Mouse (Mus musculus) inflammation-experienced regulatory T-cells, adult 6 months (primary cell): ENCODE results near the gene Dcaf8. TPM values are rescaled to one million over a fixed set of nuclear protein-coding genes. Genes with fewer than 3 reads are reported as not detected.
A peak's percentile ranks its signal among the peaks of the same experiment; 100 is the strongest.

Experiments
- ATAC-seq: one replicate; pipeline ENCODE4 v1.8.0; 2017
- polyA plus RNA-seq, 3 experiments: library from polyadenylated mRNA; unstranded; fragments of 100-300 nt; shearing (Covaris generic); gene quantifications; one replicate each; pipeline ENCODE4 v1.2.1; 2017

Dcaf8 gene
- polyA plus RNA-seq, 3 experiments from 2014 or later: 46.7 to 99.2 (median 78.4) TPM

GRCm38 (mm10) chr1:172197146-172197545 is 49.3 kb downstream of the Dcaf8 start:
- ATAC-seq: peak; percentile 54

GRCm38 (mm10) chr1:172197851-172198250 is 50.0 kb downstream of the Dcaf8 start:
- ATAC-seq: no peak

- no peak for ATAC-seq
Observed at GRCm38 (mm10) chr1:172198316-172198715, 50.4 kb downstream of the Dcaf8 start.

GRCm38 (mm10) chr1:172198996-172199395 is 51.1 kb downstream of the Dcaf8 start:
- no peak for ATAC-seq

- ATAC-seq: no peak
Observed at GRCm38 (mm10) chr1:172200161-172200560, 52.3 kb downstream of the Dcaf8 start.

- ATAC-seq: no peak
Observed at GRCm38 (mm10) chr1:172200871-172201447, 53.1 kb downstream of the Dcaf8 start.

- ATAC-seq: no peak
Observed at GRCm38 (mm10) chr1:172201967-172202880, 54.3 kb downstream of the Dcaf8 start.

- no peak for ATAC-seq
Observed at GRCm38 (mm10) chr1:172202894-172203522, 55.1 kb downstream of the Dcaf8 start.

GRCm38 (mm10) chr1:172203566-172203965 is 55.7 kb downstream of the Dcaf8 start:
- no peak for ATAC-seq

- no peak for ATAC-seq
Observed at GRCm38 (mm10) chr1:172204033-172204813, 56.3 kb downstream of the Dcaf8 start.

- no peak for ATAC-seq
Observed at GRCm38 (mm10) chr1:172204814-172205740, 57.2 kb downstream of the Dcaf8 start.

GRCm38 (mm10) chr1:172205741-172206087 is 57.8 kb downstream of the Dcaf8 start:
- ATAC-seq: peak; percentile 82

- ATAC-seq: peak; percentile 66
Observed at GRCm38 (mm10) chr1:172206141-172206917, 58.4 kb downstream of the Dcaf8 start, which contains the start of gene Pea15a. Gene Pea15a (minus strand): TSS chr1:172206804.

- no peak for ATAC-seq
Observed at GRCm38 (mm10) chr1:172207111-172207584, 59.3 kb downstream of the Dcaf8 start.

- no peak for ATAC-seq
Observed at GRCm38 (mm10) chr1:172212776-172213175, 64.9 kb downstream of the Dcaf8 start.

GRCm38 (mm10) chr1:172213771-172214170 is 65.9 kb downstream of the Dcaf8 start:
- ATAC-seq: no peak

GRCm38 (mm10) chr1:172214748-172215147 is 66.9 kb downstream of the Dcaf8 start:
- ATAC-seq: no peak

GRCm38 (mm10) chr1:172217148-172217547 is 69.3 kb downstream of the Dcaf8 start:
- ATAC-seq: peak; percentile 92

GRCm38 (mm10) chr1:172218164-172218910 is 70.5 kb downstream of the Dcaf8 start:
- no peak for ATAC-seq
